Mouse (Mus musculus): ENCODE measurements around the gene Prickle2. TPM values are rescaled to one million over a fixed set of nuclear protein-coding genes. Genes with fewer than 3 reads are reported as not detected.

The Prickle2 gene
- polyA plus RNA-seq, 1 experiment, result not detected

GRCm38 (mm10) chr6:92589381-92590065 lies 116.4 kb downstream of the Prickle2 start:
- Histone ChIP-seq H3K4me1 (ENCODE audit: control insufficient read depth, insufficient read depth, low read length) (no peaks in the 10 kb centered on the region), H3K4me3 (ENCODE audit: insufficient read depth, low read depth, low read length) (no peak overlapping the region), H3K27ac (ENCODE audit: insufficient read depth, low read depth, low read length) (peak overlapping the region; percentile 78)
- 29% methylated on average over 5 of the region's 5 CpGs for WGBS
- TF ChIP-seq CTCF (IDR thresholded peaks at IDR 0.05; ENCODE audit: insufficient read depth, low read depth, low read length), result no peak
- TF ChIP-seq POLR2A (IDR thresholded peaks at IDR 0.05; ENCODE audit: insufficient read depth, low read depth, low read length), result no peak

DNA sequence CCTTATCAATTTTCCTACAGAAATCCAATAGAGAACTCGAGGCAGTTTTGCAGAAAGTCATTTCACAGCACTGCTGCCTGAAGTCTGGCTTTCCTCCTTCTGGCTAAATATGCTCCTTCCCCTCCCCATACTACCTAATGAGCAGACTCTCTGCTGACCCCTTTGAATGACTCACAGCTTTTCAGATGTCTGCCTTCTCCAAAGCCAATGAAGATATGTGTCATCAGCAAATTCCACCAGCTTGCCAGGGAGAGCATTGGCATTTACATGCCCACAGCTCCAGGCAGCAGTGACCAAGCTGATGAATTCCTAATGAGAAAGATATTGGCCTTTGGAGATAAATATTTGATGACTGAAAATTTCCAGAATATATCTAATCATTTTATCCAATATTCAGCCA lies 121.9 kb downstream of the Prickle2 start:
- Histone ChIP-seq H3K27ac (ENCODE audit: insufficient read depth, low read depth, low read length) (no peak overlapping the region), H3K4me1 (ENCODE audit: control insufficient read depth, insufficient read depth, low read length) (no peaks in the 10 kb centered on the region), H3K4me3 (ENCODE audit: insufficient read depth, low read depth, low read length) (no peak overlapping the region)
- 70% methylated on average over 1 of the region's 1 CpGs for WGBS
- TF ChIP-seq POLR2A (IDR thresholded peaks at IDR 0.05; ENCODE audit: insufficient read depth, low read depth, low read length), result no peak
- TF ChIP-seq CTCF (IDR thresholded peaks at IDR 0.05; ENCODE audit: insufficient read depth, low read depth, low read length), result no peak

GRCm38 (mm10) chr6:92575227-92575626 lies 130.7 kb downstream of the Prickle2 start:
- no peak for TF ChIP-seq CTCF (IDR thresholded peaks at IDR 0.05; ENCODE audit: insufficient read depth, low read depth, low read length)
- TF ChIP-seq POLR2A (IDR thresholded peaks at IDR 0.05; ENCODE audit: insufficient read depth, low read depth, low read length), result no peak
- Histone ChIP-seq H3K4me3 (ENCODE audit: insufficient read depth, low read depth, low read length) (no peak overlapping the region), H3K27ac (ENCODE audit: insufficient read depth, low read depth, low read length) (peak overlapping the region; percentile 73; the same call in 1 of the 2 replicates), H3K4me1 (ENCODE audit: control insufficient read depth, insufficient read depth, low read length) (peaks cover 5% of the 10 kb centered on the region)
- 52% methylated on average over 4 of the region's 4 CpGs for WGBS

- Histone ChIP-seq H3K27ac (ENCODE audit: insufficient read depth, low read depth, low read length) (0 out of 2 replicates have a peak overlapping the region, but pooled peaks have one; percentile 15), H3K4me1 (ENCODE audit: control insufficient read depth, insufficient read depth, low read length) (peaks cover 8% of the 10 kb centered on the region), H3K4me3 (ENCODE audit: insufficient read depth, low read depth, low read length) (no peak overlapping the region)
- WGBS, result 43% methylated on average over 3 of the region's 3 CpGs
- TF ChIP-seq POLR2A (IDR thresholded peaks at IDR 0.05; ENCODE audit: insufficient read depth, low read depth, low read length) (no peak), CTCF (IDR thresholded peaks at IDR 0.05; ENCODE audit: insufficient read depth, low read depth, low read length) (no peak)
These were observed 133.8 kb downstream of the Prickle2 start for GRCm38 (mm10) chr6:92572139-92572538.

DNA sequence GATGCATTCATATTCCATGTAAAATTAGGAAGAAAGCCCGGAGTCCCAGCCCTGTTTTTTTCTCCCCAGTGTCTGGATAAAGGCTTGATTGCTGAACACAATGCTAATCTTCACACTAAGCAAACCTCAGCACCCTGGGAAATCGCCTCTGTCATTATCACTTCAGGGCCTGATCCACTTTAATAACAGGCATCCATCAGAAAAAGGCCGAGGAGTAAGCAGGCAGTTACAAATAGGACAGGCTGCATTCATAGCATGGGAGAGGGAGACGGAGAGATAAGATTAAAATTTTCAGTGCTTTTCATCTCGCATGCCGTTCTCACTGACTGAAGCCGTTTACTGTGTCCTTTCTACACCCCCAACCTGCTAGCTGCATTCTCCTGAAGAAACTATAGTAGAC lies 135.9 kb downstream of the Prickle2 start:
- TF ChIP-seq POLR2A (IDR thresholded peaks at IDR 0.05; ENCODE audit: insufficient read depth, low read depth, low read length), result no peak
- no peak for TF ChIP-seq CTCF (IDR thresholded peaks at IDR 0.05; ENCODE audit: insufficient read depth, low read depth, low read length)
- WGBS, result 44% methylated on average over 7 of the region's 7 CpGs

DNA sequence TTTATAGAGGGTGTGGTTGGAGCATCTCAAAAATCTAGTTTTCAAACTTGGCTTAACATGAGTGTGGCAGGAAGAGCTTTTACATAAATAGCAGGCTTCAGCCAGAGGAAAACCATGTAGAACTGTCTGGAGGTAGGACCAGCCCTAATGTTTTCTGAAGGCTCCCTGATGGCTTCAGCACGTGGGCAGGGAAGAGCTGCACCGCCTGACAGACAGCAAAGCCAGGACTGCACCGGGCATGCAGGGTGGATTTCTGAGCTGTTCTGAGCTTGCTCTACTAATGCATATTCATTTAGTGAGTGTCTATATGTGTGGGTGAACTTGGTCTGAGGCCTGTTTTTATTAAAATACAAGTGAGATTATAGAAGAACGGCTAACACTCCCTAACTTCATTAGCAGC lies 136.7 kb downstream of the Prickle2 start:
- H3K4me1 ChIP-seq (ENCODE audit: control insufficient read depth, insufficient read depth, low read length), result peaks cover 6% of the 10 kb centered on the region
- WGBS, result 39% methylated on average over 4 of the region's 4 CpGs

More for the DNA sequence above, 135.9 kb downstream of the Prickle2 start:
- Histone ChIP-seq H3K27ac (ENCODE audit: insufficient read depth, low read depth, low read length) (no peak overlapping the region), H3K4me1 (ENCODE audit: control insufficient read depth, insufficient read depth, low read length) (peaks cover 6% of the 10 kb centered on the region), H3K4me3 (ENCODE audit: insufficient read depth, low read depth, low read length) (no peak overlapping the region)

GRCm38 (mm10) chr6:92559261-92559660 lies 146.7 kb downstream of the Prickle2 start:
- Histone ChIP-seq H3K4me3 (ENCODE audit: insufficient read depth, low read depth, low read length) (no peak overlapping the region), H3K27ac (ENCODE audit: insufficient read depth, low read depth, low read length) (no peak overlapping the region), H3K4me1 (ENCODE audit: control insufficient read depth, insufficient read depth, low read length) (no peaks in the 10 kb centered on the region)
- WGBS, result 94% methylated on average over 1 of the region's 1 CpGs
- no peak for TF ChIP-seq CTCF (IDR thresholded peaks at IDR 0.05; ENCODE audit: insufficient read depth, low read depth, low read length)
- TF ChIP-seq POLR2A (IDR thresholded peaks at IDR 0.05; ENCODE audit: insufficient read depth, low read depth, low read length), result no peak

More for the DNA sequence above, 136.7 kb downstream of the Prickle2 start:
- no peak overlapping the region for H3K27ac ChIP-seq (ENCODE audit: insufficient read depth, low read depth, low read length)
- no peak overlapping the region for H3K4me3 ChIP-seq (ENCODE audit: insufficient read depth, low read depth, low read length)
- no peak for TF ChIP-seq POLR2A (IDR thresholded peaks at IDR 0.05; ENCODE audit: insufficient read depth, low read depth, low read length)

GRCm38 (mm10) chr6:92555675-92556074 lies 150.3 kb downstream of the Prickle2 start:
- H3K4me1 ChIP-seq (ENCODE audit: control insufficient read depth, insufficient read depth, low read length), result no peaks in the 10 kb centered on the region
- H3K4me3 ChIP-seq (ENCODE audit: insufficient read depth, low read depth, low read length), result no peak overlapping the region
- no peak overlapping the region for H3K27ac ChIP-seq (ENCODE audit: insufficient read depth, low read depth, low read length)
- TF ChIP-seq CTCF (IDR thresholded peaks at IDR 0.05; ENCODE audit: insufficient read depth, low read depth, low read length) (no peak), POLR2A (IDR thresholded peaks at IDR 0.05; ENCODE audit: insufficient read depth, low read depth, low read length) (no peak)
- WGBS, result 60% methylated on average over 2 of the region's 2 CpGs

DNA sequence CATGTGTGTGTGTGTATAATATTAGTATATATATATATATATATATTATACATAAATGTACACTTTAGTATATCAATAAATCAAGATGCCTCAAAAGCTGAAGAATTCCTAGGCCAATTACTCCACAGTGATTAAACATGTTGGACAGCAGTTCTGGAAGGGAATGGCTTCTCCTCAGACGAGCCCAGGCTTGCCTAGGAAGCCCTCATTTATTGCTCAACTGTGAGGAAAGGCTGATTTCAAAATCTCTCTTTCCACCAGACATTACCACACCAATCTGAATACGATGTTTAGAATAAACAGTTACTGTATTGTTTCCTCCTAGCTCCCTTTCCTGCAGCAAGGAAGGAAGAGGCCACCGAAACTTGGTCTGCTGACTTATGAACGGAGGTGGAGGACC lies 152.9 kb downstream of the Prickle2 start:
- WGBS, result 90% methylated on average over 4 of the region's 4 CpGs
- Histone ChIP-seq H3K4me3 (ENCODE audit: insufficient read depth, low read depth, low read length) (no peak overlapping the region), H3K4me1 (ENCODE audit: control insufficient read depth, insufficient read depth, low read length) (peaks cover 3% of the 10 kb centered on the region; the same call in 1 of the 2 replicates), H3K27ac (ENCODE audit: insufficient read depth, low read depth, low read length) (no peak overlapping the region)
- TF ChIP-seq CTCF (IDR thresholded peaks at IDR 0.05; ENCODE audit: insufficient read depth, low read depth, low read length) (no peak), POLR2A (IDR thresholded peaks at IDR 0.05; ENCODE audit: insufficient read depth, low read depth, low read length) (no peak)

Data from olfactory bulb, adult 2 months (tissue).